Mouse (Mus musculus) T-helper 1 cell (primary cell): Measurements from ENCODE around the gene Tcte3.
"Not testable (repeated sequence)": the region's sequence is repeated elsewhere in the genome, so short reads cannot be mapped to it uniquely, and the experiment has no call there.

Source experiments
- in situ Hi-C: fragments of 300-600 bp; cut with MboI, MseI; formaldehyde crosslinking; loops from one replicate; pipeline ENCODE4 v1.15.1; 2025; ENCODE audit warnings: high pct_unique_total_duplicates

Tcte3 gene

DNA sequence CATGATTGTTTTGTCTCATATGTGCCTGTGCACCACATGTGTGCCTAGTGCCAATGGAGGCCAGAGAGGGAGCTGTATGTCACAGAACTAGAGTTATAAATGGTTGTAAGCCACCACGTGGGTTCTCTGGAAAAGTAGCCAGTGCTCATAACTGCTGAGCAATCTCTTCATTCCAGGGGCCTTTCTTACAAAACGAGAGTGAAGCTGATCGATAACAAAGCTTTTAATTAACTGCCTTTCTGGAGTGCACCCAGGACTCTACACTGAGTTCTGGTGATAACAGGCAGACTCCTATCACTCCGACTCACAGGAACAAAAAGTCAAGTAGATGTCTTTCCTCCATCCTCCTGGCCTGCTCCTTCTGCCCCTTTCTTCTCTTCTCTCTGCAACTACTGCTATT, 9.9 kb downstream of the Tcte3 start:
- in situ Hi-C loops: not testable (repeated sequence)

DNA sequence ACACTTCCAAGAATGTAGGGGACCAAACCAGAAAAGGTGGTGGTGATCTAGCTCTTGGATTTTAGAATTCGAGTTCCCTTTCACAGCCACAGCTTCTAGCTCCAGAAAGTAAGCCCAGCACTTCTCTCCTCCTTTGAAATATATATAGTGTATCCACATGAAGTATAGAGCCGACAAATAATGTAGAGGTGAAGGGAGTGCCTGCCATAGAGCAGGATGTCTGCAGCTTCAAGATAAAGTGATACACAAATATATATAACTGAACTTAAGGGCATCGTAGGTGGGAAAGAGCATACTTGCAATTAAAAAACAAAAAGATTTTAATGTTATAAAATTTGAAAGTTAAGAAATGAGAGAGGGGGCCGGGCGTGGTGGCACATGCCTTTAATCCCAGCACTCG, 15.8 kb downstream of the Tcte3 start:
- in situ Hi-C loops: loop anchor here (10.0 kb wide), 1 partner anchor 71 kb away; no protein-coding TSS in a partner anchor

DNA sequence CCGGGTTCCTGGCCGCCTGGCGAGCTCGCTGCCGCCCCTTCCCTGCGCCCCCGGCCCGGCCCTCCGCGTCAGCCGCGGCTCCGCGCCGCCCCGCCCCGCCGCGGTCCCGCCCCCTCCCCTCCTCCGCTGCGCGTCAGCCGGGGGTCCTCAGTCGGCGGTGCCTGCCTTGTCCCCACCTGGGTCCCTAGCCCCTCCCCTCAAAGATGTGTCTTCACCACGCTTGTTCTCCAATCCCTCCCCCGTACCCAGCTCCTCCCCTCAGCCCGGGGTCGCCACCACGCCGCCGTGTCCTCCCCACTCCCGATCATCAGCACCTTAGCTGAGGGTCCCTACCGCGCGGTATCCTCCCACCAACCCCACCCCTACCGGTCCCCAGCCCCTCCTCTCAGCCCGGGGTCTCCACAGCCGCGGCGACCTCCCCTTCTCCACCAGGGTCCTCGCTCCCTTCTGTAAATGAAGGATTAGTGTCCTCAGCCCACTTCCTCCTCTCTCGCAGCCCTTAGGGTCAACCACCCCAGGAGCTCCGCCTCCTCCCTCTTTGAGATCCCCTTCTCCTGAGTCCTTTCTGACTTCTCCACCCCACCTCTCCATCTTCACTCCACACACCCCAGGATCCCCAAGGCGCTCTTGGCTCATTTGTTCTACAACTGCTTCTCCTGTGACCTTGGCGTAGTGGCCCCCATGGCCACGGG, 16.6 kb downstream of the Tcte3 start:
- in situ Hi-C loops: loop anchor here (10.0 kb wide), 1 partner anchor 70 kb away; no protein-coding TSS in a partner anchor

DNA sequence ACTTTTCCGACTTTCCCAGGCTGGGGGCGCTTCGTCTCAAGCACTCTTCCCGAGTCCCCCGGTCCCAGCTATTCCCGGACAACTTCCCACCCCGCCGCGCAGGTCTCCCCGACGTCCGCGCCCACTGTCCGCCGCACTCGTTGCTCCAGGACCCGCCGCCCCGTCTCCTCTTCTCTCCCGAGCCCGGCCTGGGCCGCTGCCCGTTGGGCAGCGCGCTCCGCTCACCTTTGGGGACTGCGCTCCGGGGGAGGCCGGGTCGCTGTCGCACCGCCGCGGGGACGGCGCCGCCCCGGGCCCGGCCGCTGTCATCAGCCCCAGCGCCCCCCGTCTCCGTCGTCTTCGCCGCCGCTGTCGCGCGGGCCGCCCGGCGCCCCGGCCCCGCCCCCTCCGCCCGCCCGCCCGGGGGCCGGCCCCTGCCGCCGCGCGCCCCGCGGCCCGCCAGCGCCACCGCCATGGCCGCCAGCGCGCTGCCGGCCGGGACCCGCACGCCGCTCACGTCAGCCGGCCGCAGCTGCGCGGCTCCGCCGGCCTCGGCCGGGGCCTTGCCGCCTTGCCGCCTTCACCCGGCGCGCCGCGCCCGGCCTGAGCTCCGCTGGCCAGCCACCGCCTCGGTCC, 17.3 kb downstream of the Tcte3 start:
- in situ Hi-C loops: loop anchor here (10.0 kb wide), 1 partner anchor 69 kb away; no protein-coding TSS in a partner anchor

DNA sequence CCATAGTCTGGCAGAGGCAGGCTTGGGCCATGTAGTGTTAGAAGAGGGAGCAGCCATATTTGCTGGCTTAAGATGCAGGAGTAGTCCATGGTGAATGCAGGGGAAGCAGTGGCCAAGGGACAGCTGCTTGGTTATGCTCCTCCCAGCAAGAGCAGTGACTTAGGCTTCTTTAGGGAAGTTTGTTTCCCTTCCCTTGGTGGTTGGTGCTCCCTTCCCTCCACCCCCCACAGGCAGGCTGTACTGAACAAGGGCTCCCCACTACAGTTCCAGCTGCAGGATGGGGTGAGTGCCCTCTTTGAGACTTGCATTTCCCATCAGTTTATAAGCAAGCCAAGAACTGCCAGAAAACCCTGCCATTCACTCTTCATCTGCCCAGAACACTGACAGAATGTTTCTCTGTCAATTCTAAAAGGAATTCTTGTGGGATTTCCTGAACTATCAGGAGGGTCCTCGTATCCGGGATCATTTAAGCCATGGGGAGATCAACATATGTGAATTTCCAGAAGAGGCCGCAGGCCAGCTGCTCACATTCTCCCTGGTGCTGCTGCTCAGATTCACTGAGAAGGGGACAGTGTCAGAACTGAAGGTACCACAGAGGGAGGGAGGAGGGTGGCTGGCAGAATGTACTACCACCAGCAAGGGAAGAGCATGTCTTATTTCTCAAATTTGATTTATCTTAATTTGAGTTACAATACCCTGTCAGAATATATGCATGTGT, 19.6 kb downstream of the Tcte3 start:
- in situ Hi-C loops: loop anchor here (10.0 kb wide), 1 partner anchor 67 kb away; no protein-coding TSS in a partner anchor

DNA sequence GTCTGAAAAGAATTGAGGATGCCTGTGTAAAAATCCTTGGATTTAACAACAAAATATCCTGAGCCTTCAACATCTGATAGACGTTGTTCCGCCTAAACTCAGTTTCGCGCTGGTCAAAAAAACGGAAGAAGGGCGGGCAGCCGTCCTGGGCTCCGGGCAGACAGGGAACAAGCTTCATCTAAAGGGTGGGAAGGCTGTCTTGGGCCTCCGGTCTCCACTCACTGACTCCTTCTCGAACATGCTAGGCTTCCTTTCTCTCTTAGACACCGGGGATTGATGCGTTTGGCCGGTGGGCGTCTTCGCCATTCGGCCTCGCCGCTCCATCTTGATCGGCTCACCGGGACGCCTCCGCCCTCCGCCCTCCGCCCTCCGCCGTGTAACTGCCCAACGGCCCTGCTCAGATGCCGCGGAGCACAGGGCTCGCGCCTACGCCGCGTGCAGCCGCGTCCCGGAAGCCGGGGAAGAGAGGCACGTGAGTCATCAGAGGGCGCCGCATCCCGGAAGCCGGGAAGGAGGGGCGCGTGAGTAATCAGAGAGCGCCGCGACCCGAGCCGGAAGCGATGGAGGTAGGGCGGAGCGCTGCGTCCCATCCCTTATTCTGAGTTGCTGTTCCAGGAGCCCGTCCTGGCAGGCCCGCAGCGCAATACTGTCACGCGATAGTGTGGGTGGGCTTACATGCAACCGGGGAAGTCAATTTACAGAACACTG, 31.4 kb downstream of the Tcte3 start, which contains the start of gene Gm3435:
Gene Gm3435, plus strand, starts transcription at position 471 of the 708 bp plus-strand sequence.
- in situ Hi-C loops: not testable (repeated sequence)

DNA sequence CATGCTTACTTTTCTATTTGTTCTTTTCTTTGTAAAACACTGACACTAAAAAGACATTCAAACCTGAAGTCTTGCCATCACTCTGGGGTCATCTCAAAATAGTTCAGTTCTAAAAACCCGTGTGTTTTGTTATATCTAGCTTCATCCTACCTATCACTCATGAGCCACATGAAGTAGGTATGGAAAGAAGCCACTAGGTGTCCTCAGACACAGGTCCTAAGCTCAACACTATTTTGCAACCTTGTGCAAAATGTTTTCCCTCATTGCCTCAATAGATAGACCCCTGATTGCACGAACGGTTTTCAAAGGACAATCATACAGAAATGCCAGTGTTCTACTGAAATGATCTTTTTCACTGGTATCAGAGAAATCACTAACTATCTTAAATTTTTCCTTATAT, 32.2 kb downstream of the Tcte3 start:
- in situ Hi-C loops: not testable (repeated sequence)

DNA sequence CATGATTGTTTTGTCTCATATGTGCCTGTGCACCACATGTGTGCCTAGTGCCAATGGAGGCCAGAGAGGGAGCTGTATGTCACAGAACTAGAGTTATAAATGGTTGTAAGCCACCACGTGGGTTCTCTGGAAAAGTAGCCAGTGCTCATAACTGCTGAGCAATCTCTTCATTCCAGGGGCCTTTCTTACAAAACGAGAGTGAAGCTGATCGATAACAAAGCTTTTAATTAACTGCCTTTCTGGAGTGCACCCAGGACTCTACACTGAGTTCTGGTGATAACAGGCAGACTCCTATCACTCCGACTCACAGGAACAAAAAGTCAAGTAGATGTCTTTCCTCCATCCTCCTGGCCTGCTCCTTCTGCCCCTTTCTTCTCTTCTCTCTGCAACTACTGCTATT, 41.2 kb downstream of the Tcte3 start:
- in situ Hi-C loops: not testable (repeated sequence)

DNA sequence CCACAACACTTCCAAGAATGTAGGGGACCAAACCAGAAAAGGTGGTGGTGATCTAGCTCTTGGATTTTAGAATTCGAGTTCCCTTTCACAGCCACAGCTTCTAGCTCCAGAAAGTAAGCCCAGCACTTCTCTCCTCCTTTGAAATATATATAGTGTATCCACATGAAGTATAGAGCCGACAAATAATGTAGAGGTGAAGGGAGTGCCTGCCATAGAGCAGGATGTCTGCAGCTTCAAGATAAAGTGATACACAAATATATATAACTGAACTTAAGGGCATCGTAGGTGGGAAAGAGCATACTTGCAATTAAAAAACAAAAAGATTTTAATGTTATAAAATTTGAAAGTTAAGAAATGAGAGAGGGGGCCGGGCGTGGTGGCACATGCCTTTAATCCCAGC, 47.1 kb downstream of the Tcte3 start:
- in situ Hi-C loops: loop anchor here (5.0 kb wide), 1 partner anchor 37 kb away; no protein-coding TSS in a partner anchor

DNA sequence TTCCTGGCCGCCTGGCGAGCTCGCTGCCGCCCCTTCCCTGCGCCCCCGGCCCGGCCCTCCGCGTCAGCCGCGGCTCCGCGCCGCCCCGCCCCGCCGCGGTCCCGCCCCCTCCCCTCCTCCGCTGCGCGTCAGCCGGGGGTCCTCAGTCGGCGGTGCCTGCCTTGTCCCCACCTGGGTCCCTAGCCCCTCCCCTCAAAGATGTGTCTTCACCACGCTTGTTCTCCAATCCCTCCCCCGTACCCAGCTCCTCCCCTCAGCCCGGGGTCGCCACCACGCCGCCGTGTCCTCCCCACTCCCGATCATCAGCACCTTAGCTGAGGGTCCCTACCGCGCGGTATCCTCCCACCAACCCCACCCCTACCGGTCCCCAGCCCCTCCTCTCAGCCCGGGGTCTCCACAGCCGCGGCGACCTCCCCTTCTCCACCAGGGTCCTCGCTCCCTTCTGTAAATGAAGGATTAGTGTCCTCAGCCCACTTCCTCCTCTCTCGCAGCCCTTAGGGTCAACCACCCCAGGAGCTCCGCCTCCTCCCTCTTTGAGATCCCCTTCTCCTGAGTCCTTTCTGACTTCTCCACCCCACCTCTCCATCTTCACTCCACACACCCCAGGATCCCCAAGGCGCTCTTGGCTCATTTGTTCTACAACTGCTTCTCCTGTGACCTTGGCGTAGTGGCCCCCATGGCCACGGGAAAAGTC, 48.0 kb downstream of the Tcte3 start:
- in situ Hi-C loops: loop anchor here (5.0 kb wide), 1 partner anchor 36 kb away; no protein-coding TSS in a partner anchor

DNA sequence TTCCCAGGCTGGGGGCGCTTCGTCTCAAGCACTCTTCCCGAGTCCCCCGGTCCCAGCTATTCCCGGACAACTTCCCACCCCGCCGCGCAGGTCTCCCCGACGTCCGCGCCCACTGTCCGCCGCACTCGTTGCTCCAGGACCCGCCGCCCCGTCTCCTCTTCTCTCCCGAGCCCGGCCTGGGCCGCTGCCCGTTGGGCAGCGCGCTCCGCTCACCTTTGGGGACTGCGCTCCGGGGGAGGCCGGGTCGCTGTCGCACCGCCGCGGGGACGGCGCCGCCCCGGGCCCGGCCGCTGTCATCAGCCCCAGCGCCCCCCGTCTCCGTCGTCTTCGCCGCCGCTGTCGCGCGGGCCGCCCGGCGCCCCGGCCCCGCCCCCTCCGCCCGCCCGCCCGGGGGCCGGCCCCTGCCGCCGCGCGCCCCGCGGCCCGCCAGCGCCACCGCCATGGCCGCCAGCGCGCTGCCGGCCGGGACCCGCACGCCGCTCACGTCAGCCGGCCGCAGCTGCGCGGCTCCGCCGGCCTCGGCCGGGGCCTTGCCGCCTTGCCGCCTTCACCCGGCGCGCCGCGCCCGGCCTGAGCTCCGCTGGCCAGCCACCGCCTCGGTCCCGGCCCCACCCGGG, 48.7 kb downstream of the Tcte3 start:
- in situ Hi-C loops: loop anchor here (5.0 kb wide), 1 partner anchor 35 kb away; no protein-coding TSS in a partner anchor

DNA sequence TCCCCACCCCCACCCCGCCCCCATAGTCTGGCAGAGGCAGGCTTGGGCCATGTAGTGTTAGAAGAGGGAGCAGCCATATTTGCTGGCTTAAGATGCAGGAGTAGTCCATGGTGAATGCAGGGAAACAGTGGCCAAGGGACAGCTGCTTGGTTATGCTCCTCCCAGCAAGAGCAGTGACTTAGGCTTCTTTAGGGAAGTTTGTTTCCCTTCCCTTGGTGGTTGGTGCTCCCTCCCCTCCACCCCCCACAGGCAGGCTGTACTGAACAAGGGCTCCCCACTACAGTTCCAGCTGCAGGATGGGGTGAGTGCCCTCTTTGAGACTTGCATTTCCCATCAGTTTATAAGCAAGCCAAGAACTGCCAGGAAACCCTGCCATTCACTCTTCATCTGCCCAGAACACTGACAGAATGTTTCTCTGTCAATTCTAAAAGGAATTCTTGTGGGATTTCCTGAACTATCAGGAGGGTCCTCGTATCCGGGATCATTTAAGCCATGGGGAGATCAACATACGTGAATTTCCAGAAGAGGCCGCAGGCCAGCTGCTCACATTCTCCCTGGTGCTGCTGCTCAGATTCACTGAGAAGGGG, 51.1 kb downstream of the Tcte3 start:
- in situ Hi-C loops: loop anchor here (5.0 kb wide), 1 partner anchor 33 kb away; no protein-coding TSS in a partner anchor

DNA sequence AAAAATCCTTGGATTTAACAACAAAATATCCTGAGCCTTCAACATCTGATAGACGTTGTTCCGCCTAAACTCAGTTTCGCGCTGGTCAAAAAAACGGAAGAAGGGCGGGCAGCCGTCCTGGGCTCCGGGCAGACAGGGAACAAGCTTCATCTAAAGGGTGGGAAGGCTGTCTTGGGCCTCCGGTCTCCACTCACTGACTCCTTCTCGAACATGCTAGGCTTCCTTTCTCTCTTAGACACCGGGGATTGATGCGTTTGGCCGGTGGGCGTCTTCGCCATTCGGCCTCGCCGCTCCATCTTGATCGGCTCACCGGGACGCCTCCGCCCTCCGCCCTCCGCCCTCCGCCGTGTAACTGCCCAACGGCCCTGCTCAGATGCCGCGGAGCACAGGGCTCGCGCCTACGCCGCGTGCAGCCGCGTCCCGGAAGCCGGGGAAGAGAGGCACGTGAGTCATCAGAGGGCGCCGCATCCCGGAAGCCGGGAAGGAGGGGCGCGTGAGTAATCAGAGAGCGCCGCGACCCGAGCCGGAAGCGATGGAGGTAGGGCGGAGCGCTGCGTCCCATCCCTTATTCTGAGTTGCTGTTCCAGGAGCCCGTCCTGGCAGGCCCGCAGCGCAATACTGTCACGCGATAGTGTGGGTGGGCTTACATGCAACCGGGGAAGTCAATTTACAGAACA, 62.8 kb downstream of the Tcte3 start, which contains the start of the genes 9030025P20Rik and Gm3417:
Gene 9030025P20Rik, plus strand, starts transcription at position 107 of the 677 bp plus-strand sequence.
Gene Gm3417, minus strand, starts transcription at position 429 of the 677 bp plus-strand sequence.
- in situ Hi-C loops: not testable (repeated sequence)

DNA sequence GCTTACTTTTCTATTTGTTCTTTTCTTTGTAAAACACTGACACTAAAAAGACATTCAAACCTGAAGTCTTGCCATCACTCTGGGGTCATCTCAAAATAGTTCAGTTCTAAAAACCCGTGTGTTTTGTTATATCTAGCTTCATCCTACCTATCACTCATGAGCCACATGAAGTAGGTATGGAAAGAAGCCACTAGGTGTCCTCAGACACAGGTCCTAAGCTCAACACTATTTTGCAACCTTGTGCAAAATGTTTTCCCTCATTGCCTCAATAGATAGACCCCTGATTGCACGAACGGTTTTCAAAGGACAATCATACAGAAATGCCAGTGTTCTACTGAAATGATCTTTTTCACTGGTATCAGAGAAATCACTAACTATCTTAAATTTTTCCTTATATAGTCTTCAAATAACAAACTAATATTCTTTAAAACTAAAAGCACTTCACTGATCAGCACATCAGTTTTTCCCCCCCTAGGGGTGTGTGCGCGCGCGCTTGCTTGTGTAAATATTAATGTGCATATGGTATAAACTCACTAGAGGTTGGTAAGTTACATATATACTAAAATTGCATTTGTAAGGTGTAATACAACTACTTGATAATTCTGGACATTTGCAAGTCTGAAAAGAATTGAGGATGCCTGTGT, 63.4 kb downstream of the Tcte3 start:
- in situ Hi-C loops: not testable (repeated sequence)
